In genomic region chr11:48152219-48152618, GRCm38 (mm10) we compare ENCODE assay signal across 27 mouse cellular contexts.
DNase-seq lines count a peak whose midpoint lies in the region; ATAC-seq and TF ChIP-seq lines count a peak whose summit lies in the region.
"Had no signal": no experiment of that assay in that cellular context is flagged by ENCODE, and none has a peak within 500 bp of the region (broad histone marks: within the 10 kb centered on the region; RNA-seq: fewer than 3 reads in every experiment).

No protein-coding gene starts in this region.

- H3K4me3 ChIP-seq in intestine, embryonic 15.5 days (replicated peaks): no peak overlapping the region
- no peak overlapping the region for H3K4me3 ChIP-seq in intestine, postnatal 0 days (ENCODE audit: low read depth, low read length)
- H3K4me3 ChIP-seq in kidney, postnatal 0 days (replicated peaks; ENCODE audit: low read depth, low read length): no peak overlapping the region
- H3K4me3 ChIP-seq in kidney, embryonic 14.5 days (ENCODE audit: low read length): no peak overlapping the region
- no peak overlapping the region for H3K4me3 ChIP-seq in liver, adult 2 months (ENCODE audit: insufficient read depth, low read depth, low read length)
- H3K4me3 ChIP-seq: forebrain, embryonic 10.5 days; forebrain, embryonic 13.5 days; heart, adult 2 months; heart, embryonic 10.5 days; heart, embryonic 13.5 days had no signal

- TF ChIP-seq POLR2A in liver, adult 2 months (IDR thresholded peaks at IDR 0.05; ENCODE audit: extremely low read depth, insufficient read depth, low read length): no peak

- H3K9ac ChIP-seq in intestine, embryonic 15.5 days: no peak overlapping the region
- no peak overlapping the region for H3K9ac ChIP-seq in intestine, postnatal 0 days (ENCODE audit: low read depth, low read length)
- H3K9ac ChIP-seq in kidney, postnatal 0 days (ENCODE audit: low read depth, low read length): no peak overlapping the region
- H3K9ac ChIP-seq in kidney, embryonic 14.5 days (ENCODE audit: low read depth, low read length): no peak overlapping the region
- H3K9ac ChIP-seq in liver, adult 2 months (ENCODE audit: low read depth, low read length): no peak overlapping the region
- H3K9ac ChIP-seq: forebrain, embryonic 13.5 days; heart, embryonic 13.5 days; hindbrain, embryonic 14.5 days had no signal

- H3K27ac ChIP-seq in intestine, embryonic 15.5 days: no peak overlapping the region
- H3K27ac ChIP-seq in intestine, postnatal 0 days (ENCODE audit: low read depth, low read length): no peak overlapping the region
- H3K27ac ChIP-seq in kidney, postnatal 0 days: no peak overlapping the region
- no peak overlapping the region for H3K27ac ChIP-seq in kidney, embryonic 14.5 days (ENCODE audit: low read depth, low read length)
- no peak overlapping the region for H3K27ac ChIP-seq in liver, adult 2 months (replicated peaks; ENCODE audit: insufficient read depth, low read depth, low read length)
- H3K27ac ChIP-seq: forebrain, embryonic 10.5 days; forebrain, embryonic 13.5 days; heart, adult 2 months; heart, embryonic 10.5 days; heart, embryonic 13.5 days; hindbrain, embryonic 14.5 days had no signal

- H3K4me2 ChIP-seq in intestine, embryonic 15.5 days (replicated peaks): no peak overlapping the region
- H3K4me2 ChIP-seq in intestine, postnatal 0 days (replicated peaks; ENCODE audit: low read depth): no peak overlapping the region
- H3K4me2 ChIP-seq in kidney, postnatal 0 days (ENCODE audit: low read length): no peak overlapping the region
- H3K4me2 ChIP-seq in kidney, embryonic 14.5 days (replicated peaks; ENCODE audit: low read depth, low read length): no peak overlapping the region
- H3K4me2 ChIP-seq: forebrain, embryonic 13.5 days; heart, embryonic 13.5 days; hindbrain, embryonic 14.5 days had no signal

- H3K36me3 ChIP-seq in intestine, embryonic 15.5 days: no peaks in the 10 kb centered on the region
- H3K36me3 ChIP-seq in intestine, postnatal 0 days (ENCODE audit: control insufficient read depth, insufficient read depth): no peaks in the 10 kb centered on the region
- H3K36me3 ChIP-seq in kidney, postnatal 0 days (ENCODE audit: insufficient read depth, low read length): no peaks in the 10 kb centered on the region
- no peaks in the 10 kb centered on the region for H3K36me3 ChIP-seq in kidney, embryonic 14.5 days (ENCODE audit: control insufficient read depth, insufficient read depth, low read length)
- no peaks in the 10 kb centered on the region for H3K36me3 ChIP-seq in liver, adult 2 months (ENCODE audit: control insufficient read depth, insufficient read depth, low read length)
- H3K36me3 ChIP-seq: forebrain, embryonic 10.5 days; G1E; heart, embryonic 10.5 days; heart, embryonic 13.5 days had no signal

- H3K79me2 ChIP-seq in liver, adult 2 months (ENCODE audit: control insufficient read depth, insufficient read depth, low read length): no peaks in the 10 kb centered on the region

- no peaks in the 10 kb centered on the region for H3K9me3 ChIP-seq in intestine, embryonic 15.5 days
- H3K9me3 ChIP-seq in intestine, postnatal 0 days (ENCODE audit: control insufficient read depth): no peaks in the 10 kb centered on the region
- H3K9me3 ChIP-seq in kidney, postnatal 0 days (replicated peaks; ENCODE audit: low read length): no peaks in the 10 kb centered on the region
- H3K9me3 ChIP-seq in kidney, embryonic 14.5 days (ENCODE audit: control insufficient read depth, low read length): no peaks in the 10 kb centered on the region
- H3K9me3 ChIP-seq: forebrain, embryonic 10.5 days; forebrain, embryonic 13.5 days; G1E; heart, embryonic 10.5 days; heart, embryonic 13.5 days had no signal

- 28% methylated on average over 6 of the region's 6 CpGs for WGBS in intestine, embryonic 15.5 days
- whole genome bisulfite sequencing in intestine, postnatal 0 days: 11% methylated on average over 6 of the region's 6 CpGs
- 46% methylated on average over 6 of the region's 6 CpGs for WGBS in kidney, postnatal 0 days
- 54% methylated on average over 6 of the region's 6 CpGs for WGBS in kidney, embryonic 14.5 days
- 21% methylated on average over 6 of the region's 6 CpGs for WGBS in liver, adult 2 months

- H3K4me1 ChIP-seq in intestine, embryonic 15.5 days (replicated peaks): no peaks in the 10 kb centered on the region
- no peaks in the 10 kb centered on the region for H3K4me1 ChIP-seq in intestine, postnatal 0 days (replicated peaks; ENCODE audit: control insufficient read depth, insufficient read depth, low read length)
- H3K4me1 ChIP-seq in kidney, postnatal 0 days (replicated peaks; ENCODE audit: insufficient read depth, low read length): no peaks in the 10 kb centered on the region
- H3K4me1 ChIP-seq in kidney, embryonic 14.5 days (ENCODE audit: control insufficient read depth, insufficient read depth, low read length): no peaks in the 10 kb centered on the region
- no peaks in the 10 kb centered on the region for H3K4me1 ChIP-seq in liver, adult 2 months (ENCODE audit: control insufficient read depth, insufficient read depth, low read length)
- H3K4me1 ChIP-seq: forebrain, embryonic 10.5 days; forebrain, embryonic 13.5 days; heart, embryonic 10.5 days; heart, embryonic 13.5 days had no signal

- TF ChIP-seq CTCF in intestine, postnatal 0 days (IDR thresholded peaks at IDR 0.05; ENCODE audit: low read depth): no peak
- TF ChIP-seq CTCF in kidney, postnatal 0 days (IDR thresholded peaks at IDR 0.05; ENCODE audit: low read depth): no peak
- no peak for TF ChIP-seq CTCF in liver, adult 2 months (IDR thresholded peaks at IDR 0.05; ENCODE audit: low read depth, low read length)

- peak; percentile 12 for DNase-seq in kidney, postnatal 0 days (ENCODE audit: low spot score)
- DNase-seq in liver, adult 2 months (ENCODE audit: extremely low read depth, low read depth, low spot score): peak; percentile 0
- no peak for DNase-seq in liver
- DNase-seq in yolk sac, embryonic 10.5 days (ENCODE audit: low spot score): peak; percentile 61
- DNase-seq: adrenal gland, postnatal 10 days; B cell, adult 2 months; cerebellum, adult 18-20 months; cerebellum, adult 9-11 months; cerebellum, postnatal 25 days; embryo, embryonic 11 days; gastrocnemius, postnatal 10 days; gastrocnemius, postnatal 36 days; heart, adult 2 months; heart, postnatal 14 days; heart, postnatal 4 days had no signal

- ATAC-seq in intestine, embryonic 15.5 days: peak; percentile 77
- no peak for ATAC-seq in intestine, postnatal 0 days
- ATAC-seq in kidney, postnatal 0 days (replicated peaks; ENCODE audit: low FRiP score, low read depth): no peak
- no peak for ATAC-seq in kidney, embryonic 14.5 days (ENCODE audit: low FRiP score, low TSS enrichment)
- ATAC-seq: forebrain, embryonic 13.5 days; forebrain, embryonic 16.5 days; Patski had no signal

- H3K27me3 ChIP-seq in intestine, embryonic 15.5 days (replicated peaks): no peaks in the 10 kb centered on the region
- no peaks in the 10 kb centered on the region for H3K27me3 ChIP-seq in intestine, postnatal 0 days (replicated peaks; ENCODE audit: control insufficient read depth, insufficient read depth, low read length)
- no peaks in the 10 kb centered on the region for H3K27me3 ChIP-seq in kidney, postnatal 0 days (ENCODE audit: insufficient read depth, low read length)
- H3K27me3 ChIP-seq in kidney, embryonic 14.5 days (ENCODE audit: control insufficient read depth, insufficient read depth, low read length): no peaks in the 10 kb centered on the region
- H3K27me3 ChIP-seq in liver, adult 2 months (ENCODE audit: control insufficient read depth, insufficient read depth, low read length): no peaks in the 10 kb centered on the region
- H3K27me3 ChIP-seq: CH12.LX; forebrain, embryonic 13.5 days; heart, embryonic 13.5 days; Patski had no signal
